Mouse (Mus musculus) limb, embryonic 13.5 days (tissue): ENCODE results near the gene Lhfp. TPM values are rescaled to one million over a fixed set of nuclear protein-coding genes. Genes with fewer than 3 reads are reported as not detected.
"Not testable (repeated sequence)": the region's sequence is repeated elsewhere in the genome, so short reads cannot be mapped to it uniquely, and the experiment has no call there.

Source experiments
- ATAC-seq: fragments of 200-750 bp; cut with Nextera tagmentation; 2 replicates; pipeline ENCODE4 v1.8.0; 2017; ENCODE audit warnings: low read depth, moderate number of reproducible peaks, moderate TSS enrichment; ENCODE audit not compliant: low FRiP score
- H3K27ac ChIP-seq: fragments of 300-500 bp; sonication (generic); 2 replicates; pipeline ENCODE4 v1.5.1; 2015; ENCODE audit warnings: inconsistent platforms, mild to moderate bottlenecking, moderate library complexity
- H3K27me3 ChIP-seq: fragments of 300-500 bp; sonication (generic); 2 replicates; pipeline ENCODE4 v1.6.1; 2015; ENCODE audit warnings: mild to moderate bottlenecking, inconsistent platforms
- H3K36me3 ChIP-seq: fragments of 300-500 bp; sonication (generic); 2 replicates; pipeline ENCODE4 v1.6.1; 2015; ENCODE audit warnings: inconsistent platforms, mild to moderate bottlenecking, moderate library complexity
- H3K4me1 ChIP-seq: fragments of 300-500 bp; sonication (generic); 2 replicates; pipeline ENCODE4 v1.6.1; 2015; ENCODE audit warnings: inconsistent platforms
- H3K4me2 ChIP-seq: fragments of 300-500 bp; sonication (generic); replicated peaks from 2 replicates; pipeline ENCODE4 v1.6.1; 2015; ENCODE audit warnings: inconsistent platforms, mild to moderate bottlenecking, moderate library complexity
- H3K4me3 ChIP-seq: fragments of 300-500 bp; sonication (generic); 2 replicates; pipeline ENCODE4 v1.5.1; 2015; ENCODE audit warnings: moderate library complexity, mild to moderate bottlenecking, inconsistent platforms
- H3K9ac ChIP-seq: fragments of 300-500 bp; sonication (generic); 2 replicates; pipeline ENCODE4 v1.6.1; 2015; ENCODE audit warnings: mild to moderate bottlenecking, inconsistent platforms
- H3K9me3 ChIP-seq: fragments of 300-500 bp; sonication (generic); 2 replicates; pipeline ENCODE4 v1.6.1; 2016; ENCODE audit warnings: inconsistent platforms
- WGBS: fragments of 180-500 bp; shearing (Covaris S2); methylation state at CpG from one replicate; pipeline ENCODE4 v1.1.7; 2015; 5-methylcytosine and 5-hydroxymethylcytosine counted together
- polyA plus RNA-seq: library from polyadenylated mRNA; unstranded; fragments of >200 nt; fragmentation: Nextera tagmentation; extraction: Ambion mirVana; gene quantifications from 2 replicates; pipeline ENCODE4 v1.2.1, GENCODE M21; 2015

Lhfp gene
- polyA plus RNA-seq, 1 experiment from 2014 or later = 98.0 TPM

GRCm38 (mm10) chr3:53102131-53102756, 60.9 kb downstream of the Lhfp start:
- 19% methylated on average over 5 of the region's 5 CpGs for WGBS
- ATAC-seq = no peak

DNA sequence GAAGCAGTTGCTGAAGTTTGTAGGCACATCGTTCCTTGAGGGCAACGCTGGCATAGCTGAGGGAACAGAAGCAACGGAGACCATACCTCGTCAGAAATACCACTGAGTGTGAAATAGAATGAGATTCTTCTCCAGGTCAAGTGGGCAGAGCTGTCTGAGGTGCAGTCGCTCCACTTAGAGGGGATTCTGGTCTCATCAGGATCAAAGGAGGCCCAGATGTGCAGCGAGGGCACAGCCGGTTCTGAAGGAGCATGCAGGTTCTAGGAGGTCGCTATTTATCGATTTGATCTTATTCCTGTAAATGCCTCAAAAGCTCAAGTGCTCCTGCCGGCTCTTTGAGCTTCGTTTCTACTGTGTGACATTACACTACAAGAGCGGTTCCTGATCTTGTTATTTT, 61.4 kb downstream of the Lhfp start:
- 16% methylated on average over 12 of the region's 12 CpGs for WGBS
- Histone ChIP-seq H3K27me3 (peaks cover 5% of the 10 kb centered on the region; the same call in 1 of the 2 replicates), H3K9ac (no peak overlapping the region), H3K4me1 (peaks cover 28% of the 10 kb centered on the region), H3K36me3 (no peaks in the 10 kb centered on the region), H3K27ac (no peak overlapping the region), H3K4me2 (peak overlapping the region; percentile 12), H3K4me3 (no peak overlapping the region), H3K9me3 (no peaks in the 10 kb centered on the region)
- no peak for ATAC-seq

More at GRCm38 (mm10) chr3:53102131-53102756, 60.9 kb downstream of the Lhfp start:
- Histone ChIP-seq H3K4me1 (peaks cover 28% of the 10 kb centered on the region), H3K36me3 (no peaks in the 10 kb centered on the region), H3K27ac (no peak overlapping the region), H3K4me3 (no peak overlapping the region), H3K9ac (no peak overlapping the region), H3K9me3 (no peaks in the 10 kb centered on the region), H3K27me3 (peaks cover 5% of the 10 kb centered on the region; the same call in 1 of the 2 replicates), H3K4me2 (peak overlapping the region; percentile 12)

DNA sequence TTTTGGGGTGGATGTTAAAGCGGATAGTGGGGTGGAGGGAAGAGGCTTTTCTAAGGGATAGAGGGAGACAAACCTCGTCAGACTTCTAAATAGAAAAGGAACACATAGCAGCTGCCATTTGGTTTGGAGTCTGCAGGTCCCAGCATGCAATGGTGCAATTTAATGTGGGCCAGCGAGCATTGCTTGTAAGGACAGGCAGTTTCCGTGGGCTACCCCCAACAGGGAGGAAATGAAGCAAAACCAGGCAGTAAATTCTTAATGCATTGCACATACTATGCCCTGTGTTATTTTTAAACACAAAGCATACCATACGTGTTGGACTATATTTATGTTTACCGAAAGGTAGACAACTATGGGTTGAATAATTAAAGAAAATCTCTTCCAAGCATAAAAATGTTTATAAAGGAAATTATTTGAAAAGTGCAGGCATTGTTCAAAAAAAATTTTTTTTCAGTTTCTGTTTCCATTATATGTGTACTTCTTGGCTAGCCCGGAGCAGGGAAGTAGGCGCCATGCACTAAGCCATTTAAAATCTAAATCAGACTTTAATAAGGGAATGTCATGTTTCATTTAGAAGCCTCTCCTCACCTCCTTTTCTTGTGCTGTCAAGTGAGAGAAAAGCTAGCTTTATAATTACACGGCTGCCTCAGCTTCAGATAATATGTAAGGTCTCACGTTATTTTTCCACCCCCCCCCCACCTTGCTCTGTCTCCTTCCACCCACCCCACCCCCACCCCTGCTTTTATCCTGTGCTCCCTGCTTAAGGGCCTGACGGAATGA, 67.5 kb downstream of the Lhfp start:
- peak; percentile 24; the same call in 1 of the 2 replicates for ATAC-seq
- Histone ChIP-seq H3K9me3 (peaks cover 7% of the 10 kb centered on the region), H3K27ac (peak overlapping the region; percentile 44; the same call in 1 of the 2 replicates), H3K4me3 (no peak overlapping the region), H3K27me3 (peaks cover 3% of the 10 kb centered on the region; the same call in 1 of the 2 replicates), H3K4me2 (peak overlapping the region; percentile 36), H3K36me3 (peaks cover 6% of the 10 kb centered on the region; the same call in 1 of the 2 replicates), H3K9ac (no peak overlapping the region), H3K4me1 (peaks cover 25% of the 10 kb centered on the region)
- WGBS = 23% methylated on average over 11 of the region's 11 CpGs

DNA sequence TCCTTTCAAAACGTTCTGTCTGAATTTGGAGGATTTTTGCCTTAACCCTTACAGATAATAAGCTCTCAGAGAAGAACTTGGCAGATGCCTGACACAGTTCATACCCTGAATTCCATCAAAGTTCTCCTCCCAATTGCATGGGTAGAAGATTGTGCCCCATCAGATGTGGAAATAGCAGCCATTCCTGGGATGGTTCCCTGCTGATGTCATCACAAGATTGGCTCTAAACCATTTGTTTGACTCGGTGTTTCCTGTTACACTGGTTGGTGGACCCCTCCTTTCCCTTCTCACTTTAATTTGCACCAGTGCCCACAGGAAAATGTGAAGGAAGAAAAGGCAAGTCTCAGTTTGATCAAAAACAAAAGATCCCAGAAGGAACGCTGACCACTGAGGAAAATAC, 68.6 kb downstream of the Lhfp start:
- Histone ChIP-seq H3K9ac (no peak overlapping the region), H3K4me3 (no peak overlapping the region), H3K36me3 (peaks cover 6% of the 10 kb centered on the region; the same call in 1 of the 2 replicates), H3K4me1 (peaks cover 25% of the 10 kb centered on the region), H3K27me3 (no peaks in the 10 kb centered on the region), H3K9me3 (peaks cover 7% of the 10 kb centered on the region), H3K4me2 (no peak overlapping the region), H3K27ac (no peak overlapping the region)
- 29% methylated on average over 3 of the region's 3 CpGs for WGBS
- ATAC-seq = no peak

DNA sequence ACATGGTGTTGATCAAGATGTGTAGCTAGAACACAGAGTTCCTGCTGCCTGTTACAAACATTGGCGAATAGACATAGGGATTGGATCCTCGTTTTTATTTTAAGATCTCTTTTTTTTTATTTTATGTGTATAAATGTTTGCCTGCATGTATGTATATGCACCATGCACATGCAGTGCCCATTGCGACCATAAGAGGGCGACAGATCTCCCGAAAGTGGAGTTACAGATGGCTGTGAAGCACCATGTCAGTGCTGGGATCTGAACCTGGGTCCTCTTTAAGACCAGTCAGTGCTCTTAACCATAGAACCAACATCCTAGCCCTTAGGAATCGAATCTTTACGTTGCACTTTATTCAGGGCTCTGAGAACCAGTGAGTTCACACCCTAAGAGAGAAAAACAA, 70.7 kb downstream of the Lhfp start:
- Histone ChIP-seq H3K27me3 (no peaks in the 10 kb centered on the region), H3K4me1 (peaks cover 17% of the 10 kb centered on the region; the same call in 1 of the 2 replicates), H3K9me3 (peaks cover 7% of the 10 kb centered on the region), H3K4me2 (no peak overlapping the region), H3K27ac (no peak overlapping the region), H3K4me3 (no peak overlapping the region), H3K9ac (no peak overlapping the region), H3K36me3 (peaks cover 6% of the 10 kb centered on the region; the same call in 1 of the 2 replicates)
- 92% methylated on average over 7 of the region's 7 CpGs for WGBS
- ATAC-seq = no peak

GRCm38 (mm10) chr3:53118755-53119154, 77.4 kb downstream of the Lhfp start:
- H3K27me3 ChIP-seq = not testable (repeated sequence)

DNA sequence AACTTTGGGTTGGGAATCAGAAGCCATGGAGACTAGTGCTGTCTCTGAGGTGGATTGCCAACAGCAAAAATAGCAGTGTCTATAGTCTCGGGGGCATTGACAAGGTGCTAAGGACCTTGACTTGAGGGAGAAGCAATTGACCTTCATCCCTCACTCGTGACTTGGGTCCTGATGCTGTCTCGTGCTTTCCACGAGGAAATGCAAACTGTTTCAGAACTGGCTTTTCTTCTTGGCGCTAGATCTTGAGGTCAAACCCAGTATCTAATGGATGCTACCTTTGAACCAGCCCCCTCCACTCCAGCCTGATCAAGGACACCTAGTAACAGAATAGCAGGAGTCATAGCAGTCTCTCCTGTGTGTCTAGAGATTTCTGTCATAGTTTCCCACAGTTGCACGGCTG, 78.7 kb downstream of the Lhfp start:
- Histone ChIP-seq H3K9me3 (no peaks in the 10 kb centered on the region; the same call in 1 of the 2 replicates), H3K36me3 (no peaks in the 10 kb centered on the region), H3K4me3 (no peak overlapping the region), H3K4me2 (no peak overlapping the region), H3K4me1 (no peaks in the 10 kb centered on the region; the same call in 1 of the 2 replicates), H3K27ac (no peak overlapping the region), H3K27me3 (no peaks in the 10 kb centered on the region), H3K9ac (no peak overlapping the region)
- no peak for ATAC-seq
- 92% methylated on average over 6 of the region's 6 CpGs for WGBS

More at GRCm38 (mm10) chr3:53118755-53119154, 77.4 kb downstream of the Lhfp start:
- not testable (repeated sequence) for H3K4me3 ChIP-seq, H3K36me3 ChIP-seq, H3K27ac ChIP-seq, H3K4me2 ChIP-seq, H3K4me1 ChIP-seq, ATAC-seq, H3K9ac ChIP-seq, H3K9me3 ChIP-seq
- WGBS = 48% methylated on average over 5 of the region's 9 CpGs

- Histone ChIP-seq H3K9ac (no peak overlapping the region), H3K27ac (no peak overlapping the region), H3K4me1 (no peaks in the 10 kb centered on the region; the same call in 1 of the 2 replicates), H3K4me3 (no peak overlapping the region), H3K36me3 (no peaks in the 10 kb centered on the region), H3K27me3 (no peaks in the 10 kb centered on the region), H3K9me3 (no peaks in the 10 kb centered on the region; the same call in 1 of the 2 replicates), H3K4me2 (no peak overlapping the region)
- no peak for ATAC-seq
- 56% methylated on average over 8 of the region's 8 CpGs for WGBS
Observed at GRCm38 (mm10) chr3:53125495-53125894, 84.2 kb downstream of the Lhfp start.

DNA sequence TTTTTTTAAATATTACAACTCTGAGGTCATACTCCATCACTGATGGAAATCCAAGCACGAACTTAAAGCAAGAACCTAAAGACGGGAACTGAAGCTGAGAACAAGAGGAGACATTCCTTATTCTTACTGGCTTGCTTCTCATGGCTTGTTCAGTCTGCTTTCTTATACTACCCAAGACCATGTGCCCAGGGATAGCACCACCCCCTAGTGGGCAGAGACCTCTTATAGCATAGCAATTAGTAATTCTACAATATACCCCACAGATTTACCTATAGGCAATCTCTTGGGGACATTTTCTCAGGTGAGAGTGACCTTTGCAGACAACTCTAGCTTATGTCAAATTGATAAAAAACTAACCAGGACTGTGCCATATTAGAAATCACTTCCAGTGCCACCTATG, 97.5 kb downstream of the Lhfp start:
- Histone ChIP-seq H3K27me3 (no peaks in the 10 kb centered on the region), H3K36me3 (no peaks in the 10 kb centered on the region), H3K4me2 (no peak overlapping the region), H3K9me3 (peaks cover 3% of the 10 kb centered on the region; the same call in 1 of the 2 replicates), H3K9ac (no peak overlapping the region), H3K4me3 (no peak overlapping the region), H3K4me1 (no peaks in the 10 kb centered on the region), H3K27ac (no peak overlapping the region)
- 92% methylated on average over 2 of the region's 2 CpGs for WGBS
- no peak for ATAC-seq

- no peak overlapping the region for H3K9ac ChIP-seq
- no peak overlapping the region for H3K27ac ChIP-seq
- H3K4me1 ChIP-seq = no peaks in the 10 kb centered on the region
- ATAC-seq = no peak
- no peak overlapping the region for H3K4me3 ChIP-seq
- no peaks in the 10 kb centered on the region for H3K36me3 ChIP-seq
- no peaks in the 10 kb centered on the region for H3K27me3 ChIP-seq
- peaks cover 3% of the 10 kb centered on the region; the same call in 1 of the 2 replicates for H3K9me3 ChIP-seq
- H3K4me2 ChIP-seq = no peak overlapping the region
Observed at GRCm38 (mm10) chr3:53139205-53139604, 97.9 kb downstream of the Lhfp start.

DNA sequence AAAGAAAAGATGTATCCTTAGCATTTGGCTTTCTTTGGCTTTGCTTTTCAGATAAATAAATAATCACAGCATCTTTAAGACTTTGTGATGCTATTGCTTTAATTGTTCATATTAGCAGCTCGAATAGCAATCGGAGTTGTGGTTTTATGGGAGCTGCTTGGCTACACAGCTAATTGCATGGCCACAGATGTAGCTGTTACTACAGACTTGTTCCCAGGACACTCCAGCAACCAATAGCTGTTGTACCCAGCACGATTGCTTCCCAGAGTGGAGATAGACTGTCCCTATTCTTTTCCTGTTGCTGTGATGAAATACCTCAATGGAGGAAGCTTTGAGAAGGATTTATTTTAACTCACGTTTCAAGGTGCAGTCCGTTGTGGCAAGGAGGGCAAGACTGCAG, 98.3 kb downstream of the Lhfp start:
- no peak for ATAC-seq
- no peak overlapping the region for H3K27ac ChIP-seq
- H3K4me2 ChIP-seq = no peak overlapping the region
- no peak overlapping the region for H3K9ac ChIP-seq
- 61% methylated on average over 5 of the region's 5 CpGs for WGBS
- H3K36me3 ChIP-seq = no peaks in the 10 kb centered on the region
- peaks cover 3% of the 10 kb centered on the region; the same call in 1 of the 2 replicates for H3K9me3 ChIP-seq
- no peaks in the 10 kb centered on the region for H3K27me3 ChIP-seq
- H3K4me3 ChIP-seq = no peak overlapping the region
- H3K4me1 ChIP-seq = no peaks in the 10 kb centered on the region

- no peak overlapping the region for H3K4me3 ChIP-seq
- 77% methylated on average over 9 of the region's 9 CpGs for WGBS
- H3K9ac ChIP-seq = no peak overlapping the region
- no peak overlapping the region for H3K27ac ChIP-seq
- H3K36me3 ChIP-seq = no peaks in the 10 kb centered on the region
- H3K4me2 ChIP-seq = no peak overlapping the region
- no peak for ATAC-seq
- H3K27me3 ChIP-seq = no peaks in the 10 kb centered on the region
- no peaks in the 10 kb centered on the region for H3K4me1 ChIP-seq
- 0 out of 2 replicates have a peak, but pooled peaks cover 3% of the 10 kb centered on the region for H3K9me3 ChIP-seq
Observed at GRCm38 (mm10) chr3:53142528-53142927, 101.2 kb downstream of the Lhfp start.
